ENCODE assay signal across 15 mouse cellular contexts in genomic region chr13:93487734-93488133, GRCm38 (mm10).
"Had no signal": no experiment of that assay in that cellular context is flagged by ENCODE, and none has a peak within 500 bp of the region (broad histone marks: within the 10 kb centered on the region; RNA-seq: fewer than 3 reads in every experiment).

No protein-coding gene starts in this region.

- H3K27me3 ChIP-seq: intestine, embryonic 15.5 days; kidney, embryonic 15.5 days; limb, embryonic 13.5 days; liver, embryonic 13.5 days; lung, embryonic 15.5 days had no signal

- H3K36me3 ChIP-seq: intestine, embryonic 15.5 days had no signal

- H3K4me2 ChIP-seq: intestine, embryonic 15.5 days; kidney, embryonic 15.5 days; limb, embryonic 13.5 days; liver, embryonic 13.5 days; lung, embryonic 15.5 days; midbrain, embryonic 11.5 days had no signal

- H3K4me1 ChIP-seq: intestine, embryonic 15.5 days; kidney, embryonic 15.5 days; limb, embryonic 10.5 days; lung, embryonic 15.5 days had no signal

- ATAC-seq: intestine, embryonic 15.5 days had no signal

- H3K9me3 ChIP-seq: intestine, embryonic 15.5 days; kidney, embryonic 15.5 days; limb, embryonic 10.5 days; limb, embryonic 13.5 days; liver, embryonic 13.5 days; lung, embryonic 15.5 days had no signal

- H3K4me3 ChIP-seq: intestine, embryonic 15.5 days; kidney, embryonic 15.5 days; limb, embryonic 10.5 days; limb, embryonic 13.5 days; liver, embryonic 13.5 days; lung, embryonic 15.5 days had no signal

- H3K27ac ChIP-seq: intestine, embryonic 15.5 days; kidney, embryonic 15.5 days; limb, embryonic 10.5 days; limb, embryonic 13.5 days; liver, embryonic 13.5 days; lung, embryonic 15.5 days had no signal

- DNase-seq: kidney, adult 11 months; kidney, adult 8-10 months; kidney, postnatal 10 days; kidney, postnatal 36 days; liver, embryonic 13.5 days; lung, postnatal 4 days; midbrain, embryonic 14.5 days; thymus, adult 18-20 months; thymus, postnatal 36 days had no signal

- H3K9ac ChIP-seq: intestine, embryonic 15.5 days; kidney, embryonic 15.5 days; limb, embryonic 13.5 days; liver, embryonic 13.5 days; lung, embryonic 15.5 days had no signal
